Mouse (Mus musculus) megakaryocyte-erythroid progenitor cell, adult 5-6 weeks (primary cell): Measurements from ENCODE around the gene Soga1. TPM values are rescaled to one million over a fixed set of nuclear protein-coding genes. Genes with fewer than 3 reads are reported as not detected.
A peak's percentile ranks its signal among the peaks of the same experiment; 100 is the strongest.

Experiments used
- ATAC-seq: replicated peaks from 2 replicates; pipeline ENCODE4 v1.8.0; 2016; ENCODE audit warnings: mild to moderate bottlenecking, inconsistent platforms; ENCODE audit not compliant: severe bottlenecking, poor library complexity, low FRiP score, low TSS enrichment
- total RNA-seq, 2 experiments: library from RNA; stranded (forward) in 1 of 2; stranded (reverse) in 1 of 2; fragments of 200-1000, 215-1000 nt in 1 of 2; fragments of >200 nt in 1 of 2; fragmentation: Nextera tagmentation in 1 of 2; gene quantifications; 2 replicates each; pipeline ENCODE4 v1.2.3; 2014 to 2017

Gene Soga1
- total RNA-seq, 2 experiments from 2014 or later: 8.6 to 11.7 TPM

DNA sequence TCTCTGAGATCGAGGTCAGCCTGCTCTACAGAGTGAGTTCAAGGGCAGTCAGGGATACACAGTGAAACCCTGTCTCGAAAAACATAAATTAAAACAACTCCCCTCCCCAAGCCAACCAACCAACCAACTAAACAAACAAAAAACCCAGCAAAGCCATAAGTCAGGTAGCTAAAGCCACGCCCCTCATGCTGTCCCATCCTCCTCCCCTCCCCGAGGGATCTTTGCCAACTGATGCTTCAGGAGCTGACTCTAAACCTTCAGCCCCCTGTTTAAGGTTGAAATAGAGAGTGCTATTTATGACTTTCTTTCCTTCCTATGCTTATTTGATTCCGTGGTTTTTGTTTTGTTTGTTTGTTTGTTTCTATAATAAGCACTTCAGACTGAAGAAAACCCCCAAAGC is 32.1 kb downstream of the Soga1 start:
- no peak for ATAC-seq

- no peak for ATAC-seq
Observed at GRCm38 (mm10) chr2:157045932-157046331, 33.1 kb downstream of the Soga1 start.

GRCm38 (mm10) chr2:157043987-157044386 is 35.1 kb downstream of the Soga1 start:
- ATAC-seq: no peak

DNA sequence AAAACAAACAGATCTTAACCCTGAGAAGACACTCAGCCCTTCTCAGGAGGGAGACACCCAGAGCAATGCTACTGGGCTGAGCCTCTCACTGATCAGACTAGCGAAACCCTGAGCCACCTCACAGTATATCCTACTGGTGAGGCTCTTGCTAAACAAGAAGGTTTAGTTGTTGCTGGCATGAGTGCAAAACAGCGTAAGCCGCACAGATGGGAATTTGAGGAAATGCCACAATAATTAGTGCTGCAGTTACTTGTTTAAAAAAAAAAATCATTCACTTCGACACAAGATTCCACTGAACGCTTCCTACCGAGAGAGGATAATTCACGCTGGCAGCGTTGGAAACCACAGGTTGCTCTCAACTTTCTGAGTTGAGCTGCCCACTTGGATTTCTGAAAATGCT is 35.5 kb downstream of the Soga1 start:
- no peak for ATAC-seq

- no peak for ATAC-seq
Observed at GRCm38 (mm10) chr2:157041421-157041820, 37.6 kb downstream of the Soga1 start.

GRCm38 (mm10) chr2:157040649-157041046 is 38.4 kb downstream of the Soga1 start:
- ATAC-seq: no peak

DNA sequence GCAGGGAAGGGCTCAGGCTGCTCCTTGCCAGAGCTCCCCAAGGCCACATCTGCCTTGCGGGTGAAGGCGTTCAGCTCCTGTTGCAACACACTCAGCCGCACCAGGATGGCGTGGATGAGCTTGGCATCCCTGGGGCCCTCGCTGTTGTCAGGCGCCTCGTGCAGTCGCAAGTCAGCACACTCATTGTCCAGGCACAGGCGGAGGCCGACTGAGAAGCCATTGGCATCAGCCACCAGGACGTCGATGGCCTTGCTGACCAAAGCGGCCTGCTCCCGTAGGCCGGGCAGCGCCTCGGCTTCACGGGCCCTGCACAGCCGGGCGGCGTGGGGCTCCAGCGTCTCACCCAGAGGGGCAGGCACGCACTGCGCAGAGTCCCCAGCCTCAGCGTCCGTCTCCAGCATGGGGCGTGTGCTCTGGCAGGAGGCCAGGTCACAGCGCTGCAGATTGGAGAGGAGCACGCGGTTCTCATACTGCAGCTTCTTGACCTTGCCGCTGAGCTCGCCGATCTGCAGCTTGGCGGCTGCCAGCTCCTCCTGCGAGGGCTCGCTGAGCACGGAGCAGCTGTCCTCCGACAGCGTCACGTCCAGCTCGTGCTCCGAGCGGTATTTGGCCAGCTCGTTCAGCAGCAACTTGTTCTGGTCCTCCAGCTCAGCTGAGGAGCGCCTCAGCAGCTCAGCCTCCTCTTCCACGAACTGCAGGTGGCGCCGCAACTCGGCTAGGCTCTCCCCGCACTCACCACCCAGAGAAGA is 39.0 kb downstream of the Soga1 start:
- no peak for ATAC-seq

DNA sequence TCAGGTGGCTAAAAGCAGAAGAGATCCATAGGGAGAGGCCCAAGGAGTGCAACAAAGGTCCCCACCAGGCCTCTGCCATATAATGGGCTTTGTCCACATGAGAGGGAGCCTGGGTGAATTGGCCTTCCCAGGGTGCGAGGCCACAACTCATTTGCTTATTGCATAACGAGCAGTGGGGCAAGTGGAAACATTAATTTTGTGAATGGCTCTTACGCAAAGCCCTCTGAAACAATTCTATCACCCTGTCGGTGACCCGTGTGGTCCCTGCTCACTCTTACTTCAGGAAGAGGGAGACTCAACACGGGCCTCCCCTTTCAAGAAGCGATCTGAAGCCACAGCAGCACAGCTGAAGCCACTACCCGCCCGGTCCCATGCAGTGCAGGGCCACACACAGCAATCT is 41.8 kb downstream of the Soga1 start:
- 0 out of 2 replicates have a peak, but pooled peaks have one; percentile 14 for ATAC-seq

DNA sequence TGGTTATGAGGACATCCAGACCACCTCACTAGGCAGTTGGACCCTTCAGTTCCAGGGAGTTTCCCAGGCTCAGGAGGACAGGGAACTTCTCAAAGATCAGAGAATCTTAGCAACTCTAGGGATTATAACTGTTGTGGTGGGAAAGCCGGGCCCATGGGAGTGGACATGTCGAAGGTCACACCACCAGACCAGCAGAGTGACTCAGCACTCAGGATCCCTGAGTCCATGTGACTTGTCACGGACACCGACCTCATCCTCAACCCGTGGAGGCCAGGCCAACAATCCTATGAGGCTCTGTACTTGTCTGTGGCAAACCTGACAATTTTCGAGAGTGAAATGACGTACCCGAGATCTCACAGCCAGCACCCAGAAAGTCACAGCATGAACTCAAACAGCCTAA is 42.7 kb downstream of the Soga1 start:
- ATAC-seq: no peak

- ATAC-seq: no peak
Observed at GRCm38 (mm10) chr2:157035371-157035770, 43.7 kb downstream of the Soga1 start.

DNA sequence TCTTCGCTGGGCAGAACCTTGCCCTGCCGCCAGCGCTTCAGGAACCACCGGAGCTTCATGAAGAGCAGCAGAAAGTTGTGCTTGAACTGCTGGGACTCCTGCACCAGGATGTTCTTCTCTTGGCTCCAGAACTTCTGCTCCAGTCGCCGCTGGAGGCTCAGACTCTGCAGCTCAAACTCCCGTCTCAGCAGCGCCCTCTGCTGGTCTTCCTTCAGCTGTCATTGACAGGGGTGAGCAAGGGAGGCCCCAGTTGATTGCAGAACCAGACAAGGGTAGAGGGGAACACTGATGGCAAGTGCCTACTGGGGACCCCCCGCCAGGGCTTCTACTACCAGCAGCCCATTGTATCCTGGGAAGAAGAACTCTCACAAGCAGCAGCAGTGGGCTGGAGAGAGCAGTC is 48.2 kb downstream of the Soga1 start:
- ATAC-seq: peak; percentile 43

DNA sequence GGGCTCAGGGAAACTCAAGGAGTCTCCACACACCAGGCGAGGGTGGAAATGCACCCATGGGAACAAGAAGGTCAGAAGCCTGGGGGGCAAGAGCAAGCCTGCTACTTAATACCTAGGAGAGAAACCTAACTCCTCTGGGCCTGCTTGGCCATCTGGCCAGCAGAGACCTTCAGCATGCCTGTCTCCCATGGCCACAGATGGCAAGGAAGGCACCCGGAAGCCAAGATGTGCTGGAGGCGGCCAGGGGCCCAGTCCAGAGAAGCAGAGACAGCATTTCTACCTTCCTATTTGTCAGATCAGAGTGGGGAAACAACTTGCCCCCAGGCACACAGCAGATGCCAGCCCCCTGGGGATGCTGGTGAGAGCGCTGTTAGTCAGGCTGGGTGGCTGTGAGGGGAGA is 50.8 kb downstream of the Soga1 start:
- no peak for ATAC-seq

DNA sequence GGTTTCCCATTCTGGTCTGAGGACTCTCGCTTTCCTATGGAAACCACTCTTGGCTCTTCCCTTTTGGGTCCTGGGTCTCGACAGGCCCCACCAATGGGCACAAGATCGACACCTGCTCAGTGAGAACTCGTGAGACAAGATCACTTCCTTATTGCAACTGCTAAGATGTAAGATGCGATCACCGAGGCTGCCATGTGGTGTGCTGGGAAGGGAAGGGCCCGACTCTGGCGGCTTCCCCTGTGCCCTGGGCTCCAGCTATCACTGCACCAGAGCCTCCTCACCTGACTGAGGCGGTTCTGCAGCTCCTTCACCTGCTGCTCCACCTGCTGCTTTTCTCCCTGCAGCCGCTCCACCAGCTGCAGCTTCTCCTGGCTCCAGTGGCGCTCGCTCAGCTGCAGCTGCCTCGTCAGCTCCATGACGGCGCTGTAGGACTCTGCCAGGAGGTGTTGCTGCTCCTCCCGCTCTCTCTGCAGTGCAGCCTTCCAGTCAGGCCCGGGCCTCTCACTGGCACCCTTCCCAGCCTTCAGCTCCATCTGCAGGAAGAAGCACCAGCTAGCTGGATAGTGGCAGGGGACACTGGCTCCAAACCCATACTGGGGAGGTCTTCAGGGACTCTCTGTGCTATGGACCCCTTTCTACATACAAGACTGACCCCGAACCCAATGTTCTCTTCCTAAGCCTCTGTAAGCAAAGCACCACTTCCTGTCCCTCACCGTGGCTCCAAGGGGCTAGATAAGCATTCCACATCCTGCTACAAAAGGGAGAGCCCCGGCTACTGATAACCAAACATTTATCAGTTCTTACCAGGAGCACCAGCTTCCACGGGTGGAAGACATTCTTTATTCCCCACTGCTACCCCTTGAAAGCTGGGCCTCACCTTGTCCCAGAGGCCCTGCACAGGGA is 51.7 kb downstream of the Soga1 start:
- peak; percentile 72 for ATAC-seq

DNA sequence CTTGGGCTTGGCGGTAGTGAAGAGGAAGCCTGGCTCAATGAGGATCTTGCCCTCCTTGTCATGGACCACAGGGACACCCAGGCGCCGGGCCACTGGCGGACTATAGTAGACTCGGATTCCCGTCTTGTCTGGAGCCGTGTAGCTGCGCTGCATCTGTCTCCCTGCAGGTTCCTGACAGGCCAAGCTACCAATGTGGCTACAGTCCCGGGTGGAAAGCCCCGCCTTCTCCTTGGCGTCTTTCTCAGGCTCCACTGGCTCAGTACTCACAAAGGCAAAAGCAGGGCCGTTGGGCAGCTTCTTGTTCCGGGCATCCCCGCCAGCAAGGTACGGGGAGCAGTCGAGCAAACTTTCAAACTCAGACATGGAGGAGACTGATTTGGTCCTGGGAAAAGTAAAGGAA is 57.9 kb downstream of the Soga1 start:
- no peak for ATAC-seq

GRCm38 (mm10) chr2:157019228-157019627 is 59.8 kb downstream of the Soga1 start:
- ATAC-seq: no peak

DNA sequence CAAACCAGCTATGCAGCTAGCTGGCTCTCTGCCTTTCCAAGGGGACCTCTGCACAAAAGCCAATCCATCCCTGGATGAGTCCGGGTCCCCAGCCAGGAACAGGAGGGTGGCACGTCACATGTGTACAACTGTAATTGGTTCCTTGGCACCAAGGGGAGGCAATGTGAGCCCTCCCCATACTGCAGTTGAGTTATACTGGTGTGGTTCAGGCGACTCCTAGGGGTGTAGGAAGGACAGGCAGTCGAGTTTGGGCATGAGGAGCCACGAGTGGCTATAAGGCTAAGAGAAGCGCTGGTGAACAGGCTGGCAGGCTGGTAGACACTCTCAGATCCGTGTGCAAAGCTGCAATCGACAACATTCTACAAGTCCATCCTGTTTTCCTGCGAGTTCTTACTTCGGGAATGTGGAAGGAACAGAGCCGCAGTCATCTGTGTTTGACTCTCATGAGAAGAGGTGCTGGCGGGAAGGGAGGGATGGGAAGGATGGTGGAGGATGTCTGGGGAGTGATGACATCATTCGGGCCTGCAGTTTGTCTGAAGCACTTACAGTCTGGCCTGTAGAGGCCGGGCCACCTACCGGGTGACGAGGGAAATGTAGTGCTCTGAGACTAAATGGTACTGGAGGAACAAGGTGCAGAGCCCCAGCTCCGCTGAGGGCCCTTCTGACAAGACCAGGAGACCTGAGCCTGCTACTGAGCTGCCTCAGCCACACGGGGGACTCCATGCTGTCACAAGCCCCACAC is 62.4 kb downstream of the Soga1 start:
- ATAC-seq: no peak

DNA sequence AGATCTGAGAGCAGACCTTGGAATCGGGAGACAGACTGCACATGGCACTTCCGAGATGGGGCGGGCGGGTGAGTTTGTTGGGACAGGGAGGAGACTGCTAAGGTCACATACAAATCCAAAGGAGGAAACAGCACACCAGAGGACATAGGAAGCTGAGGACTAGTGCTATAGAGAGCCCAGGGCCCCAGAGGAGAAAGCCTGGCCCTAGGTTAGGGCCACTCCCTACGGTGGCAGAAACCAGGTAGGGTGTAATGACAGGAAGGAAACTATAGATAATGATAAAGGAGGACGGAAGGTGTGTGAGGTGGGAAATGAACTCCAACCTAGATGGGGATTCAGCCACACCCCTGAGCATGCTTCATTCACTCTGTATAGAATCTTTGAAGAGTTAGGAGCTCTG is 66.7 kb downstream of the Soga1 start:
- no peak for ATAC-seq

DNA sequence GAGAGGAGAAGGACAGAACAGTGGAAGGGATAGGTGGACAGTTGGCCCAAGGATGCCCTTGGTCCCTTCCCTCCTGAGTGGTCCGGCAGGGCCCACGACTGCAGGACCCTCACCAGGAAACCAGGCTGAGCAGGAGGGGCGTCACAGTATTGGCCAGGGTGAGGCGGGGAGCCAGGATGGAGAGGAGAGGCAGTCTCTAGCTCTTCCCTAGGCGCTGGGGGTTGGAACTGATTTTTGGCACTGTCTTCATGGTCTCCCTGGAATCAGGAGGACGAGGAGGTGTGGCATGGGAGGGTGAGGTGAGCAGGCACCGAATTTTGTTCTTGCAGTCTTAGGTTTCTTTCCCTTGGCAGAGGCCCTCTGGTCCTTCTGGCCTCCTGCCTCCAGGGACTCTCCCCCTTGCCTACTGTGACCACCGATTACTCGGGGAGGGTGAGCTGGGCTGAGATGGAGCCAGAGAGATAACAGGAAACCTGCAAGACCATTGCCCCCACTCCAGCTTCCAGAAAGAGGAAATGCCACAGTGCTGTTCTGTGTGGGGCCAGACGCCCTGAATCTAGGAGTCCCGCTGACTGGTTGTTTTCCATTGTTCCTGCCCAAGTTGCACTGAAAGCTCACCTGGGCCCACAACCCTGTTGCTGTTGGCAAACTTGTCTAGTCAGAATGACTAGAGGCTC is 68.3 kb downstream of the Soga1 start:
- no peak; the same call in 1 of the 2 replicates for ATAC-seq

- ATAC-seq: no peak
Observed at GRCm38 (mm10) chr2:157010121-157010520, 68.9 kb downstream of the Soga1 start.
